Mouse (Mus musculus): Measurements from ENCODE around the gene Arhgef39. TPM values are rescaled to one million over a fixed set of nuclear protein-coding genes. Genes with fewer than 3 reads are reported as not detected.

Arhgef39 gene
- polyA plus RNA-seq, 1 experiment from 2014 or later = 47.7 TPM

- Histone ChIP-seq H3K4me2 (replicated peaks; ENCODE audit: low read depth, low read length) (no peak overlapping the region), H3K9me3 (ENCODE audit: low read length) (no peaks in the 10 kb centered on the region), H3K36me3 (ENCODE audit: insufficient read depth, low read length) (peaks cover 42% of the 10 kb centered on the region), H3K9ac (replicated peaks; ENCODE audit: low read length) (no peak overlapping the region), H3K4me3 (ENCODE audit: low read length) (no peak overlapping the region), H3K4me1 (ENCODE audit: insufficient read depth, low read length) (0 out of 2 replicates have a peak, but pooled peaks cover 7% of the 10 kb centered on the region), H3K27ac (ENCODE audit: low read length) (no peak overlapping the region), H3K27me3 (ENCODE audit: insufficient read depth, low read length) (0 out of 2 replicates have a peak, but pooled peaks cover 3% of the 10 kb centered on the region)
- no peak for ATAC-seq (ENCODE audit: low FRiP score, low TSS enrichment)
- 35% methylated on average over 8 of the region's 8 CpGs for WGBS
Measured at GRCm38 (mm10) chr4:43530081-43530501, 30.6 kb upstream of the Arhgef39 start.

- H3K4me3 ChIP-seq (ENCODE audit: low read length) = no peak overlapping the region
- peaks cover 19% of the 10 kb centered on the region for H3K4me1 ChIP-seq (ENCODE audit: insufficient read depth, low read length)
- ATAC-seq (ENCODE audit: low FRiP score, low TSS enrichment) = no peak
- H3K27ac ChIP-seq (ENCODE audit: low read length) = no peak overlapping the region
- H3K36me3 ChIP-seq (ENCODE audit: insufficient read depth, low read length) = peaks cover 27% of the 10 kb centered on the region
- 82% methylated on average over 9 of the region's 9 CpGs for WGBS
- no peak overlapping the region for H3K9ac ChIP-seq (replicated peaks; ENCODE audit: low read length)
- no peak overlapping the region for H3K4me2 ChIP-seq (replicated peaks; ENCODE audit: low read depth, low read length)
- H3K27me3 ChIP-seq (ENCODE audit: insufficient read depth, low read length) = peaks cover 9% of the 10 kb centered on the region
- H3K9me3 ChIP-seq (ENCODE audit: low read length) = no peaks in the 10 kb centered on the region
Measured at GRCm38 (mm10) chr4:43528487-43528886, 29.0 kb upstream of the Arhgef39 start.

- peaks cover 24% of the 10 kb centered on the region for H3K4me1 ChIP-seq (ENCODE audit: insufficient read depth, low read length)
- 62% methylated on average over 5 of the region's 5 CpGs for WGBS
- ATAC-seq (ENCODE audit: low FRiP score, low TSS enrichment) = no peak
- H3K27ac ChIP-seq (ENCODE audit: low read length) = no peak overlapping the region
- peaks cover 21% of the 10 kb centered on the region for H3K36me3 ChIP-seq (ENCODE audit: insufficient read depth, low read length)
- H3K4me2 ChIP-seq (replicated peaks; ENCODE audit: low read depth, low read length) = no peak overlapping the region
- H3K9me3 ChIP-seq (ENCODE audit: low read length) = no peaks in the 10 kb centered on the region
- H3K4me3 ChIP-seq (ENCODE audit: low read length) = no peak overlapping the region
- H3K27me3 ChIP-seq (ENCODE audit: insufficient read depth, low read length) = peaks cover 15% of the 10 kb centered on the region
- no peak overlapping the region for H3K9ac ChIP-seq (replicated peaks; ENCODE audit: low read length)
Measured at GRCm38 (mm10) chr4:43527880-43528279, 28.4 kb upstream of the Arhgef39 start.

GRCm38 (mm10) chr4:43519956-43520355, 20.5 kb upstream of the Arhgef39 start:
- no peak overlapping the region; the same call in 1 of the 2 replicates for H3K27ac ChIP-seq (ENCODE audit: low read length)
- peaks cover 18% of the 10 kb centered on the region for H3K27me3 ChIP-seq (ENCODE audit: insufficient read depth, low read length)
- H3K9me3 ChIP-seq (ENCODE audit: low read length) = no peaks in the 10 kb centered on the region
- H3K9ac ChIP-seq (replicated peaks; ENCODE audit: low read length) = peak overlapping the region; percentile 37; the same call in 1 of the 2 replicates
- WGBS = 6% methylated on average over 6 of the region's 6 CpGs
- H3K4me3 ChIP-seq (ENCODE audit: low read length) = peak overlapping the region; percentile 37
- ATAC-seq (ENCODE audit: low FRiP score, low TSS enrichment) = no peak
- peaks cover 55% of the 10 kb centered on the region for H3K4me1 ChIP-seq (ENCODE audit: insufficient read depth, low read length)
- H3K36me3 ChIP-seq (ENCODE audit: insufficient read depth, low read length) = peaks cover 5% of the 10 kb centered on the region; the same call in 1 of the 2 replicates
- H3K4me2 ChIP-seq (replicated peaks; ENCODE audit: low read depth, low read length) = peak overlapping the region; percentile 81

GRCm38 (mm10) chr4:43519551-43519950, 20.1 kb upstream of the Arhgef39 start:
- no peaks in the 10 kb centered on the region for H3K9me3 ChIP-seq (ENCODE audit: low read length)
- no peak for ATAC-seq (ENCODE audit: low FRiP score, low TSS enrichment)
- H3K27ac ChIP-seq (ENCODE audit: low read length) = no peak overlapping the region
- WGBS = 21% methylated on average over 10 of the region's 10 CpGs
- H3K9ac ChIP-seq (replicated peaks; ENCODE audit: low read length) = peak overlapping the region; percentile 37; the same call in 1 of the 2 replicates
- H3K27me3 ChIP-seq (ENCODE audit: insufficient read depth, low read length) = peaks cover 17% of the 10 kb centered on the region
- H3K36me3 ChIP-seq (ENCODE audit: insufficient read depth, low read length) = peaks cover 5% of the 10 kb centered on the region; the same call in 1 of the 2 replicates
- H3K4me3 ChIP-seq (ENCODE audit: low read length) = peak overlapping the region; percentile 37
- peaks cover 54% of the 10 kb centered on the region for H3K4me1 ChIP-seq (ENCODE audit: insufficient read depth, low read length)
- H3K4me2 ChIP-seq (replicated peaks; ENCODE audit: low read depth, low read length) = peak overlapping the region; percentile 81

- H3K36me3 ChIP-seq (ENCODE audit: insufficient read depth, low read length) = peaks cover 5% of the 10 kb centered on the region; the same call in 1 of the 2 replicates
- no peak for ATAC-seq (ENCODE audit: low FRiP score, low TSS enrichment)
- H3K9me3 ChIP-seq (ENCODE audit: low read length) = no peaks in the 10 kb centered on the region
- 69% methylated on average over 11 of the region's 11 CpGs for WGBS
- no peak overlapping the region for H3K9ac ChIP-seq (replicated peaks; ENCODE audit: low read length)
- H3K27ac ChIP-seq (ENCODE audit: low read length) = no peak overlapping the region
- no peak overlapping the region for H3K4me3 ChIP-seq (ENCODE audit: low read length)
- H3K4me2 ChIP-seq (replicated peaks; ENCODE audit: low read depth, low read length) = no peak overlapping the region
- peaks cover 23% of the 10 kb centered on the region for H3K4me1 ChIP-seq (ENCODE audit: insufficient read depth, low read length)
- H3K27me3 ChIP-seq (ENCODE audit: insufficient read depth, low read length) = no peaks in the 10 kb centered on the region
Measured at GRCm38 (mm10) chr4:43515764-43516708, 16.5 kb upstream of the Arhgef39 start.

GRCm38 (mm10) chr4:43513791-43514190, 14.3 kb upstream of the Arhgef39 start:
- Histone ChIP-seq H3K4me3 (ENCODE audit: low read length) (no peak overlapping the region), H3K9ac (replicated peaks; ENCODE audit: low read length) (no peak overlapping the region), H3K4me2 (replicated peaks; ENCODE audit: low read depth, low read length) (no peak overlapping the region), H3K36me3 (ENCODE audit: insufficient read depth, low read length) (peaks cover 5% of the 10 kb centered on the region; the same call in 1 of the 2 replicates), H3K27ac (ENCODE audit: low read length) (no peak overlapping the region), H3K9me3 (ENCODE audit: low read length) (no peaks in the 10 kb centered on the region), H3K27me3 (ENCODE audit: insufficient read depth, low read length) (no peaks in the 10 kb centered on the region), H3K4me1 (ENCODE audit: insufficient read depth, low read length) (peaks cover 6% of the 10 kb centered on the region)
- 65% methylated on average over 4 of the region's 4 CpGs for WGBS
- no peak for ATAC-seq (ENCODE audit: low FRiP score, low TSS enrichment)

GRCm38 (mm10) chr4:43513300-43513699, 13.8 kb upstream of the Arhgef39 start:
- Histone ChIP-seq H3K9me3 (ENCODE audit: low read length) (no peaks in the 10 kb centered on the region), H3K27me3 (ENCODE audit: insufficient read depth, low read length) (no peaks in the 10 kb centered on the region), H3K27ac (ENCODE audit: low read length) (no peak overlapping the region), H3K4me3 (ENCODE audit: low read length) (no peak overlapping the region), H3K4me1 (ENCODE audit: insufficient read depth, low read length) (peaks cover 8% of the 10 kb centered on the region; the same call in 1 of the 2 replicates), H3K4me2 (replicated peaks; ENCODE audit: low read depth, low read length) (no peak overlapping the region), H3K9ac (replicated peaks; ENCODE audit: low read length) (no peak overlapping the region), H3K36me3 (ENCODE audit: insufficient read depth, low read length) (peaks cover 5% of the 10 kb centered on the region; the same call in 1 of the 2 replicates)
- WGBS = 91% methylated on average over 4 of the region's 4 CpGs
- no peak for ATAC-seq (ENCODE audit: low FRiP score, low TSS enrichment)

- ATAC-seq (ENCODE audit: low FRiP score, low TSS enrichment) = no peak
- 46% methylated on average over 7 of the region's 7 CpGs for WGBS
- no peak overlapping the region for H3K9ac ChIP-seq (replicated peaks; ENCODE audit: low read length)
- no peak overlapping the region for H3K27ac ChIP-seq (ENCODE audit: low read length)
- no peaks in the 10 kb centered on the region for H3K9me3 ChIP-seq (ENCODE audit: low read length)
- H3K4me1 ChIP-seq (ENCODE audit: insufficient read depth, low read length) = peaks cover 14% of the 10 kb centered on the region
- H3K27me3 ChIP-seq (ENCODE audit: insufficient read depth, low read length) = no peaks in the 10 kb centered on the region
- peaks cover 2% of the 10 kb centered on the region; the same call in 1 of the 2 replicates for H3K36me3 ChIP-seq (ENCODE audit: insufficient read depth, low read length)
- no peak overlapping the region for H3K4me3 ChIP-seq (ENCODE audit: low read length)
- H3K4me2 ChIP-seq (replicated peaks; ENCODE audit: low read depth, low read length) = no peak overlapping the region
Measured at GRCm38 (mm10) chr4:43512653-43513052, 13.2 kb upstream of the Arhgef39 start.

Measured in kidney, embryonic 16.5 days (tissue).